Mouse (Mus musculus): ENCODE data around the gene Spon1.

Gene Spon1

GRCm38 (mm10) chr7:113901941-113902515, 136.2 kb downstream of the Spon1 start:
- DNase-seq (ENCODE audit: low read depth in 1 of 2, low spot score in 2 of 2) = no peak

GRCm38 (mm10) chr7:113903127-113903827, 137.5 kb downstream of the Spon1 start:
- no peak for DNase-seq (ENCODE audit: low read depth in 1 of 2, low spot score in 2 of 2)

GRCm38 (mm10) chr7:113903939-113904338, 138.1 kb downstream of the Spon1 start:
- no peak for DNase-seq (ENCODE audit: low read depth in 1 of 2, low spot score in 2 of 2)

- no peak for DNase-seq (ENCODE audit: low read depth in 1 of 2, low spot score in 2 of 2)
These were observed 138.6 kb downstream of the Spon1 start for GRCm38 (mm10) chr7:113904348-113904895.

GRCm38 (mm10) chr7:113909161-113909825, 143.5 kb downstream of the Spon1 start:
- no peak for DNase-seq (ENCODE audit: low read depth in 1 of 2, low spot score in 2 of 2)

- no peak for DNase-seq (ENCODE audit: low read depth in 1 of 2, low spot score in 2 of 2)
These were observed 145.1 kb downstream of the Spon1 start for GRCm38 (mm10) chr7:113910856-113911255.

- no peak for DNase-seq (ENCODE audit: low read depth in 1 of 2, low spot score in 2 of 2)
These were observed 150.1 kb downstream of the Spon1 start for GRCm38 (mm10) chr7:113915936-113916335.

- no peak for DNase-seq (ENCODE audit: low read depth in 1 of 2, low spot score in 2 of 2)
These were observed 153.1 kb downstream of the Spon1 start for GRCm38 (mm10) chr7:113918916-113919315.

GRCm38 (mm10) chr7:113919505-113919904, 153.7 kb downstream of the Spon1 start:
- no peak for DNase-seq (ENCODE audit: low read depth in 1 of 2, low spot score in 2 of 2)

- DNase-seq (ENCODE audit: low read depth in 1 of 2, low spot score in 2 of 2) = no peak
These were observed 154.3 kb downstream of the Spon1 start for GRCm38 (mm10) chr7:113920056-113920455.

GRCm38 (mm10) chr7:113924561-113924960, 158.8 kb downstream of the Spon1 start:
- DNase-seq (ENCODE audit: low read depth in 1 of 2, low spot score in 2 of 2) = no peak

GRCm38 (mm10) chr7:113950888-113951287, 185.1 kb downstream of the Spon1 start:
- DNase-seq (ENCODE audit: low read depth in 1 of 2, low spot score in 2 of 2) = no peak

GRCm38 (mm10) chr7:113955431-113955830, 189.6 kb downstream of the Spon1 start:
- DNase-seq (ENCODE audit: low read depth in 1 of 2, low spot score in 2 of 2) = no peak

GRCm38 (mm10) chr7:113960841-113961499, 195.2 kb downstream of the Spon1 start:
- no peak for DNase-seq (ENCODE audit: low read depth in 1 of 2, low spot score in 2 of 2)

GRCm38 (mm10) chr7:113961500-113961895, 195.7 kb downstream of the Spon1 start:
- no peak for DNase-seq (ENCODE audit: low read depth in 1 of 2, low spot score in 2 of 2)

- DNase-seq (ENCODE audit: low read depth in 1 of 2, low spot score in 2 of 2) = no peak
These were observed 196.3 kb downstream of the Spon1 start for GRCm38 (mm10) chr7:113962078-113962477.

- no peak for DNase-seq (ENCODE audit: low read depth in 1 of 2, low spot score in 2 of 2)
These were observed 198.0 kb downstream of the Spon1 start for GRCm38 (mm10) chr7:113963766-113964165.

GRCm38 (mm10) chr7:113965625-113966024, 199.8 kb downstream of the Spon1 start:
- DNase-seq (ENCODE audit: low read depth in 1 of 2, low spot score in 2 of 2) = no peak

- no peak for DNase-seq (ENCODE audit: low read depth in 1 of 2, low spot score in 2 of 2)
These were observed 203.4 kb downstream of the Spon1 start for GRCm38 (mm10) chr7:113969182-113969581.

GRCm38 (mm10) chr7:113972536-113972935, 206.7 kb downstream of the Spon1 start:
- no peak for DNase-seq (ENCODE audit: low read depth in 1 of 2, low spot score in 2 of 2)

GRCm38 (mm10) chr7:113986406-113987134, 220.8 kb downstream of the Spon1 start:
- no peak for DNase-seq (ENCODE audit: low read depth in 1 of 2, low spot score in 2 of 2)
